Mouse (Mus musculus) gastrocnemius, postnatal 25 days (tissue): Measurements from ENCODE around the gene Prtg. TPM values are rescaled to one million over a fixed set of nuclear protein-coding genes. Genes with fewer than 3 reads are reported as not detected.

Experiments
- total RNA-seq, 2 experiments: library from RNA; stranded (reverse); gene quantifications; 1 replicate in 1 of 2; 2 replicates in 1 of 2; pipeline ENCODE4 v1.2.3; 2021

The Prtg gene
- total RNA-seq, 2 experiments from 2014 or later: 0.13 to 0.18 TPM

Other genes starting within 250 kb of the Prtg start
- gene Nedd4, start 144.5 kb upstream of the Prtg start, total RNA-seq: 100 to 1,000 TPM; 238 to 268 TPM
- 1 to 10 TPM; 6.9 to 8.3 TPM for gene Pygo1, start 118.8 kb downstream of the Prtg start, total RNA-seq
- under 1 TPM; 0.49 to 0.78 TPM for gene Dyx1c1, start 151.9 kb downstream of the Prtg start, total RNA-seq
- gene Gm44503, start 152.0 kb downstream of the Prtg start, total RNA-seq: not detected
- 1 to 10 TPM; 7.0 to 9.4 TPM for gene Ccpg1os, start 178.5 kb downstream of the Prtg start, total RNA-seq
- 10 to 100 TPM; 53.9 to 59.0 TPM for gene Ccpg1, start 178.6 kb downstream of the Prtg start, total RNA-seq
- gene Pigb, start 233.5 kb downstream of the Prtg start, total RNA-seq: 1 to 10 TPM; 3.7 to 3.9 TPM
- gene Rab27a, start 238.0 kb downstream of the Prtg start, total RNA-seq: 1 to 10 TPM; 1.9 to 2.5 TPM